Mouse (Mus musculus) heart, embryonic 16.5 days (tissue): Measurements from ENCODE around the gene Ctr9. TPM values are rescaled to one million over a fixed set of nuclear protein-coding genes. Genes with fewer than 3 reads are reported as not detected.

Experiments
- ATAC-seq: fragments of 200-750 bp; cut with Nextera tagmentation; replicated peaks from 2 replicates; pipeline ENCODE4 v1.8.0; 2017; ENCODE audit warnings: moderate number of reproducible peaks; ENCODE audit not compliant: insufficient read depth, low FRiP score; ENCODE audit errors: extremely low read depth
- H3K27ac ChIP-seq: fragments of 300-500 bp; sonication (generic); 2 replicates; pipeline ENCODE4 v1.5.1; 2014; ENCODE audit warnings: mild to moderate bottlenecking, low read length, control low read depth, moderate library complexity
- H3K27me3 ChIP-seq: fragments of 300-500 bp; sonication (generic); 2 replicates; pipeline ENCODE4 v1.6.1; 2014; ENCODE audit warnings: low read length, mixed read lengths; ENCODE audit not compliant: control insufficient read depth, insufficient read depth
- H3K36me3 ChIP-seq: fragments of 300-500 bp; sonication (generic); 2 replicates; pipeline ENCODE4 v1.6.1; 2014; ENCODE audit not compliant: control insufficient read depth, insufficient read depth
- H3K4me1 ChIP-seq: fragments of 300-500 bp; sonication (generic); 2 replicates; pipeline ENCODE4 v1.6.1; 2014; ENCODE audit warnings: low read length, mixed read lengths; ENCODE audit not compliant: control insufficient read depth, insufficient read depth
- H3K4me2 ChIP-seq: fragments of 300-500 bp; sonication (generic); 2 replicates; pipeline ENCODE4 v1.6.1; 2014; ENCODE audit warnings: low read depth, mild to moderate bottlenecking, control low read depth, low read length
- H3K4me3 ChIP-seq: fragments of 300-500 bp; sonication (generic); 2 replicates; pipeline ENCODE4 v1.5.1; 2014; ENCODE audit warnings: mild to moderate bottlenecking, control low read depth, low read length
- H3K9ac ChIP-seq: fragments of 300-500 bp; sonication (generic); 2 replicates; pipeline ENCODE4 v1.6.1; 2014; ENCODE audit warnings: low read length, control low read depth
- H3K9me3 ChIP-seq: fragments of 300-500 bp; sonication (generic); replicated peaks from 2 replicates; pipeline ENCODE4 v1.6.1; 2016; ENCODE audit warnings: low read length; ENCODE audit not compliant: control insufficient read depth
- whole genome bisulfite sequencing: fragments of 180-500 bp; shearing (Covaris S2); extraction: QIAGEN DNeasy Blood & Tissue Kit; methylation state at CpG from one replicate; pipeline ENCODE4 v1.1.7; 2014; 5-methylcytosine and 5-hydroxymethylcytosine counted together
- polyA plus RNA-seq: library from polyadenylated mRNA; unstranded; fragments of >200 nt; fragmentation: Nextera tagmentation; extraction: Ambion mirVana; gene quantifications from 2 replicates; pipeline ENCODE4 v1.2.1, GENCODE M21; 2015

The Ctr9 gene
- polyA plus RNA-seq, 1 experiment from 2014 or later = 40.3 TPM

DNA sequence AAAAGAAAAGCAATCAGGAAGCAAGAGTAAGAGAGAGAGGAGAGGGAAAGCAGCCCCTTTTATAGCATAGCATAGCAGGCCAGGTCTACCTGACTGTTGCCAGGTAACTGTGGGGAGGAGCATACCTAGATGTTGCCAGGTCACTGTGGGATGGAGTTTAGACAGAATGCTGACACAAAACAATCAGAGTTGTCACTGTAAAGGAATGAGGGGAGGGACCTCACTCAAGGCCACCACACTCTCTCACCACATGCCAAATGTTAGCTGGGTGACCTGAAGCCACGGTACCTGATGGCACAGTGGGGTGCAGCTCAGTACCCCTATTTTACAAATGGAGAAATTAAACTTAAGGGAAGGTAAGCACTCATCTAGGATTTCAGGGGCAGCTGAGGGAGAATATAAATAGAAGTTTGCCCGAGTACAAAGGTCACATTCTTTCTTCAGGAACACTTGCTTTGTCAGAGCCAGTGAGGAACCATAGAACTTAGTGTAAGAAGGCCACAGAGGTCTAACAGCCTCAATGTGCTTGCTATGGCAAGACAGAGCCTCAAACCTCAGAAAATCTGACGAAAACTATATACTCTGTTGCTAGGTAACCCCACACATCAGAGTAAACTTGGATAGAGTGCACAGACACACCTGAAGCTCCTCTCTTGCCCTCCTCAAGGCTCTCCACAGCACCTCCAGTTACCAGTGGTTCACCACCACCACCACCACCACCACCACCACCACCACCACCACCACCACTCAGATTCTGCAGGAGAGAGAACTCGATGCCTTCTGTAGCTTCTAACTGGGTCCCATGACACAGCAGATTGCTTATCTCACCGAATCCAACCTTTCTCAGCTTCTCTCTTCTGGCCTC is 38.2 kb upstream of the Ctr9 start:
- 38% methylated on average over 5 of the region's 5 CpGs for WGBS
- Histone ChIP-seq H3K36me3 (no peaks in the 10 kb centered on the region), H3K9me3 (no peaks in the 10 kb centered on the region), H3K4me1 (peaks cover 18% of the 10 kb centered on the region), H3K4me2 (no peak overlapping the region), H3K27ac (no peak overlapping the region), H3K9ac (no peak overlapping the region), H3K27me3 (no peaks in the 10 kb centered on the region), H3K4me3 (no peak overlapping the region)
- ATAC-seq = no peak

DNA sequence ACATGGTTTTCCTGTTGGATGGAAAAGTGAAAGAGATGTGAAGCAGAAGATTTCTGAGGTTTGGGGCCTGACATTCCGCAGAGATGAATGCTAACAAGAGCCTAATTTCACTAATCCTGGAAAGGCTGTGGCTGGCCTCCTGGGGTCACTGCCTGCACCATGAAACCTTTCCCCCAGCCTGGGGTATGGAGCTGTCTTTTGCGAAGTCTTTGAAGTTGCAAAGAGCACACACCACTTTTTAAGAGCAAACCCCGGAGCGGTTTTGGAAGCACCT is 37.6 kb upstream of the Ctr9 start:
- no peak overlapping the region for H3K27ac ChIP-seq
- 64% methylated on average over 4 of the region's 4 CpGs for WGBS

DNA sequence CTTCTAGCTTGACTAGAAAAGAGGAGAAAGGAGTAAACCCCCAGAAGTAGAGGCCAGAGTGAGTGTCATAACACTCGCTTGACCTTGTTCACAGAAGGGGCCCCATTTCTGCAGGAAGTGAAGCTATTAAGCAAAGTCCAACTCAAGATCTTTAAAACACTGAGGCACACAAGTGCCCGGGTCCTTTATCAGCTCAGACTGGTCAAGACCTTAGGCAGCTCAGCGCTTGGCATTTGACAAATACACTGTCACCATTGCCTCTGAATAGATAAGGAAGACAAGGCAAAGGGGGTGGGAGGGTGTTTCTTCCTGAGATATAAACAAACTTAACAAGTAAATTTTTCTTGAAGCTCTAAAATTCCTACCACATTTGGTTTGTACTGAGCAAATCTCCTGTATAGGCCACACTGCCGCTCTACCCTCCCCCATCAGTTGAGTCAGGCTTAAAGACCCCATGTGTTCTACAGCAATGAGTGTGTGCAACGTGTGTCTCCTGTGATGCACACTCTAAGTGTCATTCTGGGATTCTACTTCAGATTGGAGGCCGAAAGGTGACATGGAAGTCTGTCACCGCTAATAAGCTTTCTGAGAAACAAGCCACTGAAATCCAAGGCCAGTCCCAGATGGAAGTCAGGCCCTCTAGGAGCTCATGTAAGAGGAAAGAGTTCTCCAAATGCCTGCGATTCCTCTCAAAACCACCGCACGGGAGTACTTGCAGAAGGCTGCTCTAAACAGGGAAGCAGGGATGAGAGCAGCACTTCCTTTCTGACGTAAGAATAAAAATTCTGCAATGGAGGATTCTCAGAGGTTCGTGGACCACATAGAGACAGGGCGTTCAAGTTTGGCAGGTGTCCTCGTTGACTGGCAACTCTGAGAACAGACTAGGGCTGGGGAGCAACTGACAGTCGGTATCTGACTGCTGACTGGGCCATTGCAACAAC is 29.6 kb upstream of the Ctr9 start:
- 57% methylated on average over 15 of the region's 15 CpGs for WGBS
- Histone ChIP-seq H3K27me3 (no peaks in the 10 kb centered on the region), H3K4me3 (no peak overlapping the region), H3K36me3 (no peaks in the 10 kb centered on the region), H3K4me2 (no peak overlapping the region), H3K9me3 (no peaks in the 10 kb centered on the region), H3K27ac (no peak overlapping the region), H3K4me1 (0 out of 2 replicates have a peak, but pooled peaks cover 5% of the 10 kb centered on the region), H3K9ac (no peak overlapping the region)
- ATAC-seq = no peak

More for the DNA sequence above, 37.6 kb upstream of the Ctr9 start:
- H3K27me3 ChIP-seq = no peaks in the 10 kb centered on the region
- no peak overlapping the region for H3K4me3 ChIP-seq
- no peaks in the 10 kb centered on the region for H3K36me3 ChIP-seq
- no peak overlapping the region for H3K4me2 ChIP-seq
- H3K9me3 ChIP-seq = no peaks in the 10 kb centered on the region
- peaks cover 13% of the 10 kb centered on the region for H3K4me1 ChIP-seq
- ATAC-seq = no peak
- no peak overlapping the region for H3K9ac ChIP-seq

DNA sequence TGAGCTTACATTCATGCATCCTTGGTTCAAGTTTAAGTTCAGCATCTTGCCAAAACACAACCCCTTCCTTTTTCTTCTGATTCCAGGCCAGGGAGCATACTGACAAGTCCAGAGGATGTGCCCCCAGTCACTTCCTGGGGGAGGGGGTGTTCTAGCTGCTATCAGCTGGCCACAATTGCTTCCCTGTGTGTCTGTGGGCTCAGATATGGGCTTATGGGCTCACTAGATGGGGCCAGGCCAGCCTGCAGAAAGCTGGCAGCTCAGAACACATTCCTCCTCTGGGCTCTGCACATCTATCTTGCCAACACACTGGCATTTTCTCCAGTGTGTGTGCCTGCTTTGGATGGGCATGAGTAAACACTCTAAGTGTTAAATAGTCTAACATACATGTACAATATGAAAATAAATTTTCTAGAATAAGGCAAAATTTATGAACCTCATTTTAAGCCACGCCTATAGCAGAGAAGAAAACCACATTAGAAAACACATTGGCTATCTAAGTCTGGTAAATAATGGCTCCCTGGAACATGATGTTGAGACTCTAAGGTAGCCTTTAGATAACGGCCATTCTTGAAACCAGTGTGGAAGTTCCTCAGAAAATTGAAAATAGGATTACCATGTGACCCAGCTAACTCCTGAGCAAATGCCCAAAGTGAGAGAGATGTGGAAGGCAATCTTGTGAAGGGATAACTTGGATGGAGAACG is 24.5 kb upstream of the Ctr9 start:
- 82% methylated on average over 3 of the region's 3 CpGs for WGBS
- no peaks in the 10 kb centered on the region for H3K36me3 ChIP-seq
- ATAC-seq = no peak
- H3K4me2 ChIP-seq = no peak overlapping the region
- no peak overlapping the region for H3K9ac ChIP-seq
- no peak overlapping the region for H3K4me3 ChIP-seq
- H3K9me3 ChIP-seq = no peaks in the 10 kb centered on the region
- H3K27ac ChIP-seq = no peak overlapping the region
- no peaks in the 10 kb centered on the region for H3K27me3 ChIP-seq
- H3K4me1 ChIP-seq = 0 out of 2 replicates have a peak, but pooled peaks cover 3% of the 10 kb centered on the region

DNA sequence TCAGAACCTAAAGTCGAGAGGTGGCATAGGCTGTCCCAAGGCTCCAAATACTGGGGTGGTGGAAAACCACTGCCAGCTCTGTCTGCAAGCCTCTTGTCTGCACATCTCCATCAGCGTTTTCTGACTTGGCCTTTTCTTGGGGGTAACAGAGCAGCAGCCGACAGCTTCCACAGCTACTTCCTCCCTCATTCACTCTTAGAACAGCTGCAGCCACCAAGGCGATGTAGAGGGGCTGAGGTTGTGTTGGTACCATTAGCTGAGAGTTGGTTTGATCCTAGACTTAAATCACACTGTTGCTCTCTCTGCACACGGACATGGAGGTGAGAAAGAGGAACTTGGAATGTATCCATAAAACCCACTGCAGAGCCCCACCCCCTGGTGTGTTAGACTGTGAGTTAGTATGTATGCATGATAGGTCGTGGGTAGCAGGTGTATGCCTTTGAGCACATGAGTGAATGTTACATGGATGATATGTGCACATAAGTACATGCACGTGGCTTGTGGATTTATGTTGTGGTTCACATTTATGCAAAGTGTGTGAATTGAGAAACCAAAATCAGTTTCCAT is 14.6 kb upstream of the Ctr9 start:
- H3K27me3 ChIP-seq = no peaks in the 10 kb centered on the region
- H3K36me3 ChIP-seq = no peaks in the 10 kb centered on the region
- no peaks in the 10 kb centered on the region for H3K9me3 ChIP-seq
- 68% methylated on average over 7 of the region's 7 CpGs for WGBS
- no peak overlapping the region for H3K9ac ChIP-seq
- H3K4me3 ChIP-seq = no peak overlapping the region
- ATAC-seq = no peak
- no peak overlapping the region for H3K27ac ChIP-seq
- H3K4me2 ChIP-seq = no peak overlapping the region
- peaks cover 3% of the 10 kb centered on the region; the same call in 1 of the 2 replicates for H3K4me1 ChIP-seq

DNA sequence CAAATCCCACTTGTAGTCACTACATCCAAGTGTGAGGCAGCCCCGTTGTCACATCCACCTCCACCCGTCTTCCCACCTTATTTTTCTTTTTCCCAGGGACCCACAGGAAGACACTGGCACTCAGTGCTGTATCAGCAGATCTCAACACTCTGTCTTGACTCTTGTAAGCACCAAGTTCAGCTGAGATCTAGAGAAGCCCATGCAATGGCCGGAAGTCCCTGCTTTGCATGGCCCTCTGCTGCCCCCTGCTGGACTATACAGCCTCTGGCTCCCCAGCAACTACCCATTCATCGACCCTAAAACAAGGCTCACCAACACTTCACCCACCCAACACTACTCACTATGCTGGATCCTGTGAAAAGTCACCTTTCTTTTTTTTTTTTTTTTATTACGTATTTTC is 13.9 kb upstream of the Ctr9 start:
- 9% methylated on average over 5 of the region's 5 CpGs for WGBS
- H3K4me1 ChIP-seq = peaks cover 3% of the 10 kb centered on the region; the same call in 1 of the 2 replicates
- H3K4me3 ChIP-seq = no peak overlapping the region
- H3K36me3 ChIP-seq = no peaks in the 10 kb centered on the region
- ATAC-seq = peak; percentile 72; the same call in 1 of the 2 replicates
- H3K9ac ChIP-seq = no peak overlapping the region; the same call in 1 of the 2 replicates
- H3K27ac ChIP-seq = no peak overlapping the region
- H3K4me2 ChIP-seq = no peak overlapping the region
- no peaks in the 10 kb centered on the region for H3K27me3 ChIP-seq
- no peaks in the 10 kb centered on the region for H3K9me3 ChIP-seq

DNA sequence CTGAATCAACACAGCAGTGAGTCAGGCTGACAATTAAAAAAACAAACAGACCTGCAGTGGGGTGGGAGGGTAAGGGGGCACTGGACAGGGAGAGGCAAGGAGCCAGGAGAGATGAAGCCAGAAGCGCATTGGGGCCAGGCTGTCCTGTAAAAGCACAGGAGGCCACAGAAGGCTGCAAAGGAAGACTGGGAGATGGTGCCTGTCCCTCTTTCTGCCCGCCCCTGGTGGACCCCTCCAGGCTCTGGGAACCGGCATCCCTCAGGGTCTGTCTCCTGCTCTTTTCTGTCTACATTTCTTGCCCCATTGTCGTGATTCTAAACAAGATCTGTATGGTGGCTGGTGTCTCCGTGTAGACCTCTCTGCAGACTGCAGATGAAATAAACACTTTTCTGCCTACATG is 13.0 kb upstream of the Ctr9 start:
- Histone ChIP-seq H3K9ac (no peak overlapping the region), H3K4me1 (peaks cover 3% of the 10 kb centered on the region; the same call in 1 of the 2 replicates), H3K4me3 (no peak overlapping the region), H3K36me3 (no peaks in the 10 kb centered on the region), H3K27ac (no peak overlapping the region), H3K9me3 (no peaks in the 10 kb centered on the region), H3K4me2 (no peak overlapping the region), H3K27me3 (no peaks in the 10 kb centered on the region)
- 63% methylated on average over 5 of the region's 5 CpGs for WGBS
- ATAC-seq = no peak

DNA sequence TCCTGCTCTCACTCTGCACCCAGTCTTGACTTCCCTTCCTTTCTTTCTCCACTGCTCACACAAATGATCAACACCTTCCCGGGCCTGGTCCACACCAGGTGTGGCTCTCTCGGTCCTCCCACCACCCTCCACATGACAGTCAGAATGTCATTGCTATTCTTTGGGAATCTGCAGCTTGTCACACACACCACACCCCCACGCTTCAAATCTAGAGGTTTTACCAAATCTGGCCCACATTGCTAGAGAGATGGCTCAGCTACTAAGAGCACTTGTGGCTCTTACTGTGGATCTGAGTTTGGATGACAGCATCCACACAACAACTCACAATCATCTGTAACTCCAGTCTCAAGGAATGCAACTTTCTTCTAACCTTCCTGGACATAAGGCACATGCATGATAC is 11.8 kb upstream of the Ctr9 start:
- 60% methylated on average over 3 of the region's 3 CpGs for WGBS
- Histone ChIP-seq H3K27ac (no peak overlapping the region), H3K4me3 (no peak overlapping the region), H3K36me3 (no peaks in the 10 kb centered on the region), H3K27me3 (no peaks in the 10 kb centered on the region), H3K4me1 (peaks cover 3% of the 10 kb centered on the region; the same call in 1 of the 2 replicates), H3K4me2 (no peak overlapping the region), H3K9ac (no peak overlapping the region), H3K9me3 (no peaks in the 10 kb centered on the region)
- no peak for ATAC-seq
